8 mouse cellular contexts compared by ENCODE assay signal in the genomic region with DNA sequence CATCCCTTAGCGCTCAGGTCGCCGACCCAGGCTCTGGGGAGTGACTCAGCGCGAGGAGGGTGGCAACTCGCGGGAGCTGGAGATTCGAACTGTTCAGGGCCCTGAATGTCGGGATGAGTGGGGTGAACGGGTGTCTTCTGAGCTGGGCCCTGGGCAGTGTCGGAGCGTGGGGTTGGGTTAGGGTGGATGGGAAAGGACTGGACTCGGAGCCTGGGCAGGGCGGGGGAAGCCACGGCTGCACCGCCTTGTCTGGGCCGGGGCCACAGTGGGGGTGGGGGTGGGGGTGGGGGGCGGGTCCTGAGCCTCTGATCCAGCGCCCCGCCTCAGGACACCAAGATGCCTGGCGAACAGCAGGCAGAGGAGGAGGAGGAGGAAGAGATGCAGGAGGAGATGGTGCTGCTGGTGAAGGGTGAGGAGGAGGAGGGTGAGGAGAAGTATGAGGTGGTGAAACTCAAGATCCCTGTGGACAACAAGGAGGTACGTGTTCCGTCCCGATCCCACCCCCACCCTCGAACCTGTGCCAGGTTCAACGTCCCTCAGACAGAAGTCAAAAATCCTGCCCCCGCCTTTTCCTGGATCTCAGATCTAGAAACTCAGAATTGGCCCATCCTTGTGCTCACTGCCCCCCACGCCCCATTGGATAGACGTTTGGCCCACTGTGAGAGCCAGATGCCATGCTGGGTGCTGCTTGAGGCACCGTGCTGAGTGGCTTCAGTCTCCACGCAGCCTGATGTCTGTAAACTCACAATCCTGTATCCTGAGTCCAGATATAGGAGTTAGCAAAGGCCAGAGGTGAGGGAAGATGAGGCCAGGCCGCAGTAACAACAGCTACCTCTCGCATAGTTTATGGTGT. TPM values are rescaled to one million over a fixed set of nuclear protein-coding genes. Genes with fewer than 3 reads are reported as not detected.
DNase-seq lines count a peak whose midpoint lies in the region; ATAC-seq and TF ChIP-seq lines count a peak whose summit lies in the region.

No protein-coding gene starts in this region.

- ATAC-seq in kidney, embryonic 15.5 days (replicated peaks; ENCODE audit: low FRiP score): peak; percentile 84
- peak; percentile 66 for ATAC-seq in forebrain, embryonic 16.5 days
- no peak; the same call in 1 of the 2 replicates for ATAC-seq in liver, embryonic 12.5 days

- peak overlapping the region; percentile 74 for H3K4me3 ChIP-seq in kidney, embryonic 15.5 days (replicated peaks)
- peak overlapping the region; percentile 86 for H3K4me3 ChIP-seq in bone marrow, adult 2 months (replicated peaks; ENCODE audit: control insufficient read depth, low read depth, low read length)
- H3K4me3 ChIP-seq in forebrain, embryonic 16.5 days (replicated peaks; ENCODE audit: low read length): peak overlapping the region; percentile 84
- peak overlapping the region; percentile 82 for H3K4me3 ChIP-seq in liver, embryonic 12.5 days
- H3K4me3 ChIP-seq in small intestine, adult 2 months (ENCODE audit: low read depth, low read length): peak overlapping the region; percentile 93

- no peak for DNase-seq in kidney, adult 11 months
- no peak for DNase-seq in spleen, postnatal 14 days (ENCODE audit: low spot score in 2 of 2)
- DNase-seq in right cerebral cortex, adult 2 months (ENCODE audit: low spot score in 2 of 2): no peak

- WGBS in kidney, embryonic 15.5 days: 7% methylated on average over 32 of the region's 33 CpGs
- WGBS in bone marrow, adult 2 months: 10% methylated on average over 32 of the region's 33 CpGs
- 9% methylated on average over 32 of the region's 33 CpGs for WGBS in forebrain, embryonic 16.5 days
- 12% methylated on average over 30 of the region's 33 CpGs for WGBS in liver, embryonic 12.5 days (ENCODE audit: insufficient replicate concordance)
- WGBS in small intestine, adult 2 months: 9% methylated on average over 32 of the region's 33 CpGs

- TF ChIP-seq CTCF in bone marrow, adult 2 months (IDR thresholded peaks at IDR 0.05; ENCODE audit: control insufficient read depth, insufficient read depth, low read length): no peak
- no peak for TF ChIP-seq CTCF in small intestine, adult 2 months (IDR thresholded peaks at IDR 0.05; ENCODE audit: extremely low read depth, insufficient read length, insufficient replicate concordance, low read depth, low read length)

- peaks cover 39% of the 10 kb centered on the region for H3K36me3 ChIP-seq in kidney, embryonic 15.5 days
- no peaks in the 10 kb centered on the region; the same call in 1 of the 2 replicates for H3K36me3 ChIP-seq in forebrain, embryonic 16.5 days (ENCODE audit: control insufficient read depth, insufficient read depth)
- peaks cover 40% of the 10 kb centered on the region for H3K36me3 ChIP-seq in liver, embryonic 12.5 days
- H3K36me3 ChIP-seq in small intestine, adult 2 months (ENCODE audit: control insufficient read depth, insufficient read depth, low read length): no peaks in the 10 kb centered on the region

- peak overlapping the region; percentile 80 for H3K4me2 ChIP-seq in kidney, embryonic 15.5 days
- peak overlapping the region; percentile 93 for H3K4me2 ChIP-seq in forebrain, embryonic 16.5 days (ENCODE audit: low read length)
- H3K4me2 ChIP-seq in liver, embryonic 12.5 days: peak overlapping the region; percentile 97

- H3K4me1 ChIP-seq in kidney, embryonic 15.5 days: peaks cover 37% of the 10 kb centered on the region
- no peaks in the 10 kb centered on the region; the same call in 1 of the 2 replicates for H3K4me1 ChIP-seq in bone marrow, adult 2 months (ENCODE audit: control insufficient read depth, insufficient read depth, low read length)
- peaks cover 21% of the 10 kb centered on the region for H3K4me1 ChIP-seq in forebrain, embryonic 16.5 days (replicated peaks; ENCODE audit: control insufficient read depth, insufficient read depth, low read length)
- peaks cover 39% of the 10 kb centered on the region for H3K4me1 ChIP-seq in liver, embryonic 12.5 days
- peaks cover 4% of the 10 kb centered on the region; the same call in 1 of the 2 replicates for H3K4me1 ChIP-seq in small intestine, adult 2 months (ENCODE audit: control insufficient read depth, insufficient read depth, insufficient read length, low read length)

- no peak for TF ChIP-seq POLR2A in bone marrow, adult 2 months (IDR thresholded peaks at IDR 0.05; ENCODE audit: borderline replicate concordance, control insufficient read depth, low read depth, low read length)
- TF ChIP-seq POLR2A in small intestine, adult 2 months (IDR thresholded peaks at IDR 0.05; ENCODE audit: low read depth, low read length): no peak

- H3K9ac ChIP-seq in kidney, embryonic 15.5 days: peak overlapping the region; percentile 98
- peak overlapping the region; percentile 77 for H3K9ac ChIP-seq in forebrain, embryonic 16.5 days (replicated peaks; ENCODE audit: low read depth, low read length)
- peak overlapping the region; percentile 93 for H3K9ac ChIP-seq in liver, embryonic 12.5 days

- H3K27ac ChIP-seq in kidney, embryonic 15.5 days: peak overlapping the region; percentile 97
- peak overlapping the region; percentile 78 for H3K27ac ChIP-seq in bone marrow, adult 2 months (ENCODE audit: control insufficient read depth, insufficient read depth, low read depth, low read length, poor library complexity)
- peak overlapping the region; percentile 89 for H3K27ac ChIP-seq in forebrain, embryonic 16.5 days (ENCODE audit: low read length)
- H3K27ac ChIP-seq in liver, embryonic 12.5 days: peak overlapping the region; percentile 91
- peak overlapping the region; percentile 62 for H3K27ac ChIP-seq in small intestine, adult 2 months (ENCODE audit: insufficient read depth, low read depth, low read length)

- no peaks in the 10 kb centered on the region for H3K9me3 ChIP-seq in kidney, embryonic 15.5 days (replicated peaks)
- H3K9me3 ChIP-seq in forebrain, embryonic 16.5 days (ENCODE audit: control insufficient read depth, low read length): no peaks in the 10 kb centered on the region
- no peaks in the 10 kb centered on the region for H3K9me3 ChIP-seq in liver, embryonic 12.5 days (replicated peaks)

- no peaks in the 10 kb centered on the region for H3K27me3 ChIP-seq in kidney, embryonic 15.5 days
- H3K27me3 ChIP-seq in forebrain, embryonic 16.5 days (replicated peaks; ENCODE audit: control insufficient read depth, insufficient read depth, low read length): no peaks in the 10 kb centered on the region
- H3K27me3 ChIP-seq in liver, embryonic 12.5 days (replicated peaks): no peaks in the 10 kb centered on the region
- H3K27me3 ChIP-seq in small intestine, adult 2 months (ENCODE audit: control insufficient read depth, insufficient read depth, low read length): no peaks in the 10 kb centered on the region

RNA-seq across cellular contexts. Expression of a gene that starts 0.8 kb away (rescaled TPM):
- polyA plus RNA-seq in kidney, embryonic 15.5 days (2015; fragmentation: Nextera tagmentation; extraction: Ambion mirVana): 59.3 and 62.3 TPM in 2 replicates
- polyA plus RNA-seq in bone marrow, adult 2 months (2011; ENCODE audit: insufficient read depth, insufficient read length, low replicate concordance, missing spikeins): 10.6 and 13.1 TPM in 2 replicates
- polyA plus RNA-seq in forebrain, embryonic 16.5 days (2015; fragmentation: Nextera tagmentation; extraction: Ambion mirVana): 59.1 and 66.6 TPM in 2 replicates
- polyA plus RNA-seq in liver, embryonic 12.5 days (2016; fragmentation: Nextera tagmentation; extraction: Ambion mirVana): 30.0 and 31.6 TPM in 2 replicates
- polyA plus RNA-seq in small intestine, adult 2 months (2012; rRNA removed): 100.0 and 118 TPM in 2 replicates

RNA-seq across cellular contexts. Expression of a gene that starts 12.0 kb away (rescaled TPM):
- 21.3 and 21.7 TPM in 2 replicates for polyA plus RNA-seq in kidney, embryonic 15.5 days (2015; fragmentation: Nextera tagmentation; extraction: Ambion mirVana)
- 76.8 and 153 TPM in 2 replicates for polyA plus RNA-seq in bone marrow, adult 2 months (2011; ENCODE audit: insufficient read depth, insufficient read length, low replicate concordance, missing spikeins)
- 18.8 and 26.5 TPM in 2 replicates for polyA plus RNA-seq in forebrain, embryonic 16.5 days (2015; fragmentation: Nextera tagmentation; extraction: Ambion mirVana)
- polyA plus RNA-seq in liver, embryonic 12.5 days (2016; fragmentation: Nextera tagmentation; extraction: Ambion mirVana): 10.6 and 13.6 TPM in 2 replicates
- 14.3 and 34.1 TPM in 2 replicates for polyA plus RNA-seq in small intestine, adult 2 months (2012; rRNA removed)

RNA-seq across cellular contexts. Expression of a gene that starts 12.0 kb away (rescaled TPM):
- 41.7 and 46.1 TPM in 2 replicates for polyA plus RNA-seq in kidney, embryonic 15.5 days (2015; fragmentation: Nextera tagmentation; extraction: Ambion mirVana)
- 2.6 and 6.6 TPM in 2 replicates for polyA plus RNA-seq in bone marrow, adult 2 months (2011; ENCODE audit: insufficient read depth, insufficient read length, low replicate concordance, missing spikeins)
- polyA plus RNA-seq in forebrain, embryonic 16.5 days (2015; fragmentation: Nextera tagmentation; extraction: Ambion mirVana): 66.1 and 69.3 TPM in 2 replicates
- 13.7 and 14.2 TPM in 2 replicates for polyA plus RNA-seq in liver, embryonic 12.5 days (2016; fragmentation: Nextera tagmentation; extraction: Ambion mirVana)
- 4.9 and 8.1 TPM in 2 replicates for polyA plus RNA-seq in small intestine, adult 2 months (2012; rRNA removed)

RNA-seq across cellular contexts. Expression of a gene that starts 15.6 kb away (rescaled TPM):
- 224 and 226 TPM in 2 replicates for polyA plus RNA-seq in kidney, embryonic 15.5 days (2015; fragmentation: Nextera tagmentation; extraction: Ambion mirVana)
- 23.2 and 50.6 TPM in 2 replicates for polyA plus RNA-seq in bone marrow, adult 2 months (2011; ENCODE audit: insufficient read depth, insufficient read length, low replicate concordance, missing spikeins)
- polyA plus RNA-seq in forebrain, embryonic 16.5 days (2015; fragmentation: Nextera tagmentation; extraction: Ambion mirVana): 143 and 147 TPM in 2 replicates
- polyA plus RNA-seq in liver, embryonic 12.5 days (2016; fragmentation: Nextera tagmentation; extraction: Ambion mirVana): 163 and 167 TPM in 2 replicates
- 56.3 and 62.1 TPM in 2 replicates for polyA plus RNA-seq in small intestine, adult 2 months (2012; rRNA removed)

RNA-seq across cellular contexts. Expression of a gene that starts 29.0 kb away (rescaled TPM):
- polyA plus RNA-seq in kidney, embryonic 15.5 days (2015; fragmentation: Nextera tagmentation; extraction: Ambion mirVana): 112 and 113 TPM in 2 replicates
- 28.4 and 64.7 TPM in 2 replicates for polyA plus RNA-seq in bone marrow, adult 2 months (2011; ENCODE audit: insufficient read depth, insufficient read length, low replicate concordance, missing spikeins)
- 48.3 and 49.2 TPM in 2 replicates for polyA plus RNA-seq in forebrain, embryonic 16.5 days (2015; fragmentation: Nextera tagmentation; extraction: Ambion mirVana)
- 170 and 172 TPM in 2 replicates for polyA plus RNA-seq in liver, embryonic 12.5 days (2016; fragmentation: Nextera tagmentation; extraction: Ambion mirVana)
- 44.5 and 81.9 TPM in 2 replicates for polyA plus RNA-seq in small intestine, adult 2 months (2012; rRNA removed)
